Mouse (Mus musculus) CH12.LX (cell line): Measurements from ENCODE around the gene Grap2. TPM values are rescaled to one million over a fixed set of nuclear protein-coding genes. Genes with fewer than 3 reads are reported as not detected.

Experiments
- DNase-seq: peaks from one replicate; pipeline ENCODE4 v3.0.0-alpha.2; 2013; ENCODE audit errors: extremely low read depth
- H3K27ac ChIP-seq: 2 replicates; pipeline ENCODE4 v1.5.1; 2012; ENCODE audit warnings: low read depth, mild to moderate bottlenecking, control low read depth, moderate library complexity; ENCODE audit not compliant: insufficient read depth
- H3K27me3 ChIP-seq: replicated peaks from 2 replicates; pipeline ENCODE3; 2012; ENCODE audit warnings: inconsistent platforms
- H3K36me3 ChIP-seq, 2 experiments: replicated peaks in 1 of 2; 2 replicates each; pipeline versions ENCODE3 to v1.6.1; 2012; ENCODE audit warnings: inconsistent platforms in 1 of 2, low read length in 1 of 2, mild to moderate bottlenecking in 1 of 2, mixed read lengths in 1 of 2, moderate library complexity in 1 of 2; ENCODE audit not compliant: control insufficient read depth in 1 of 2, insufficient read depth in 1 of 2
- H3K4me1 ChIP-seq, 2 experiments: 2 replicates each; pipeline ENCODE4 v1.6.1; 2012; ENCODE audit warnings: inconsistent platforms in 1 of 2, moderate library complexity in 1 of 2; ENCODE audit not compliant: insufficient read depth in 2 of 2, control insufficient read depth in 1 of 2
- H3K4me2 ChIP-seq: 2 replicates; pipeline ENCODE4 v1.6.1; 2012; ENCODE audit warnings: low read depth, mild to moderate bottlenecking, control low read depth; ENCODE audit not compliant: poor library complexity, insufficient read depth, severe bottlenecking
- H3K4me3 ChIP-seq, 3 experiments: fragments of 150-350 bp in 1 of 3; sonication (generic) in 1 of 3; replicated peaks in 1 of 3; 2 replicates each; pipeline versions ENCODE3 to v1.5.1; 2011 to 2012; ENCODE audit warnings: low read depth in 2 of 3, low read length in 2 of 3, mild to moderate bottlenecking in 2 of 3, moderate library complexity in 2 of 3, control low read depth in 1 of 3, improper control_type of control experiment in 1 of 3, inconsistent platforms in 1 of 3, mixed read lengths in 1 of 3; ENCODE audit not compliant: poor library complexity in 1 of 3
- H3K79me2 ChIP-seq: replicated peaks from 2 replicates; pipeline ENCODE4 v1.6.1; 2012; ENCODE audit warnings: mild to moderate bottlenecking, moderate library complexity; ENCODE audit not compliant: control insufficient read depth, poor library complexity, insufficient read depth, severe bottlenecking; ENCODE audit errors: extremely low read depth
- H3K9ac ChIP-seq: 2 replicates; pipeline ENCODE4 v1.6.1; 2012; ENCODE audit warnings: low read depth, mild to moderate bottlenecking, control low read depth, moderate library complexity; ENCODE audit not compliant: insufficient read depth
- H3K9me3 ChIP-seq: replicated peaks from 2 replicates; pipeline ENCODE3; 2012; ENCODE audit warnings: low read length, inconsistent platforms, mixed read lengths
- BHLHE40 ChIP-seq: IDR thresholded peaks from 2 replicates; pipeline ENCODE4 v1.6.1; 2011; ENCODE audit warnings: mild to moderate bottlenecking, low read depth, low read length, improper control_type of control experiment
- CHD1 ChIP-seq: IDR thresholded peaks from 2 replicates; pipeline ENCODE4 v1.6.1; 2012; ENCODE audit warnings: low read depth, low read length, improper control_type of control experiment, inconsistent platforms
- CTCF ChIP-seq, 2 experiments: IDR thresholded peaks in 1 of 2; conservative IDR thresholded peaks in 1 of 2; 2 replicates each; pipeline ENCODE4 v1.5.1; 2011 to 2012; ENCODE audit warnings: low read depth in 2 of 2, low read length in 2 of 2, improper control_type of control experiment in 1 of 2, inconsistent platforms in 1 of 2, mild to moderate bottlenecking in 1 of 2, moderate library complexity in 1 of 2
- E2F4 ChIP-seq: IDR thresholded peaks from 2 replicates; pipeline ENCODE4 v1.6.1; 2011; ENCODE audit warnings: low read depth, low read length, improper control_type of control experiment; ENCODE audit not compliant: insufficient replicate concordance
- EP300 ChIP-seq: IDR thresholded peaks from 2 replicates; pipeline ENCODE4 v1.6.1; 2011; ENCODE audit warnings: low read length, improper control_type of control experiment
- ETS1 ChIP-seq: conservative IDR thresholded peaks from 2 replicates; pipeline ENCODE4 v1.6.1; 2012; ENCODE audit warnings: low read depth, mild to moderate bottlenecking, inconsistent platforms, low read length, improper control_type of control experiment, moderate library complexity
- HCFC1 ChIP-seq: IDR thresholded peaks from 2 replicates; pipeline ENCODE4 v1.6.1; 2012; ENCODE audit warnings: low read depth, mild to moderate bottlenecking, inconsistent platforms, low read length, improper control_type of control experiment
- JUN ChIP-seq: IDR thresholded peaks from 2 replicates; pipeline ENCODE4 v1.6.1; 2011; ENCODE audit warnings: low read depth, mild to moderate bottlenecking, low read length, improper control_type of control experiment, moderate library complexity; ENCODE audit not compliant: insufficient read depth
- JUND ChIP-seq: conservative IDR thresholded peaks from 2 replicates; pipeline ENCODE4 v1.6.1; 2011; ENCODE audit warnings: low read depth, low read length, improper control_type of control experiment
- MAZ ChIP-seq: IDR thresholded peaks from 2 replicates; pipeline ENCODE4 v1.6.1; 2012; ENCODE audit warnings: low read depth, mild to moderate bottlenecking, inconsistent platforms, low read length, improper control_type of control experiment, moderate library complexity
- MEF2A ChIP-seq: IDR thresholded peaks from 2 replicates; pipeline ENCODE4 v1.6.1; 2014; ENCODE audit warnings: low read depth, mild to moderate bottlenecking, inconsistent platforms, low read length, improper control_type of control experiment, borderline replicate concordance
- MXI1 ChIP-seq: IDR thresholded peaks from 2 replicates; pipeline ENCODE4 v1.6.1; 2011; ENCODE audit warnings: mild to moderate bottlenecking, low read depth, low read length, improper control_type of control experiment
- MYC ChIP-seq: IDR thresholded peaks from 2 replicates; pipeline ENCODE4 v1.6.1; 2011; ENCODE audit warnings: low read depth, mild to moderate bottlenecking, improper control_type of control experiment, low read length
- NELFE ChIP-seq: IDR thresholded peaks from 2 replicates; pipeline ENCODE4 v1.6.1; 2011; ENCODE audit warnings: low read depth, low read length, improper control_type of control experiment
- NRF1 ChIP-seq: IDR thresholded peaks from 2 replicates; pipeline ENCODE4 v1.6.1; 2014; ENCODE audit warnings: low read depth, mild to moderate bottlenecking, inconsistent platforms, low read length, improper control_type of control experiment, moderate library complexity
- PAX5 ChIP-seq: IDR thresholded peaks from 2 replicates; pipeline ENCODE4 v1.6.1; 2012; ENCODE audit warnings: low read length, inconsistent platforms, mixed read lengths
- POLR2A ChIP-seq: IDR thresholded peaks from 2 replicates; pipeline ENCODE4 v1.6.1; 2011; ENCODE audit warnings: low read depth, mild to moderate bottlenecking, improper control_type of control experiment, low read length
- RAD21 ChIP-seq: IDR thresholded peaks from 2 replicates; pipeline ENCODE4 v1.6.1; 2011; ENCODE audit warnings: low read depth, mild to moderate bottlenecking, low read length, improper control_type of control experiment, moderate library complexity
- RCOR1 ChIP-seq: conservative IDR thresholded peaks from 2 replicates; pipeline ENCODE4 v1.6.1; 2012; ENCODE audit warnings: low read depth, mild to moderate bottlenecking, inconsistent platforms, low read length, improper control_type of control experiment
- SIN3A ChIP-seq: IDR thresholded peaks from 2 replicates; pipeline ENCODE4 v1.6.1; 2012; ENCODE audit warnings: low read length, improper control_type of control experiment, inconsistent platforms
- SMC3 ChIP-seq: IDR thresholded peaks from 2 replicates; pipeline ENCODE4 v1.6.1; 2011; ENCODE audit warnings: low read depth, low read length, improper control_type of control experiment
- TBP ChIP-seq: conservative IDR thresholded peaks from 2 replicates; pipeline ENCODE4 v1.6.1; 2011; ENCODE audit warnings: low read depth, low read length, improper control_type of control experiment
- TCF12 ChIP-seq: IDR thresholded peaks from 2 replicates; pipeline ENCODE4 v1.6.1; 2014; ENCODE audit warnings: low read depth, mild to moderate bottlenecking, inconsistent platforms, low read length, improper control_type of control experiment
- UBTF ChIP-seq: IDR thresholded peaks from 2 replicates; pipeline ENCODE4 v1.6.1; 2012; ENCODE audit warnings: low read depth, mild to moderate bottlenecking, inconsistent platforms, low read length, improper control_type of control experiment, moderate library complexity
- USF1 ChIP-seq: IDR thresholded peaks from 2 replicates; pipeline ENCODE4 v1.6.1; 2014; ENCODE audit warnings: low read depth, mild to moderate bottlenecking, inconsistent platforms, low read length, improper control_type of control experiment
- USF2 ChIP-seq: conservative IDR thresholded peaks from 2 replicates; pipeline ENCODE4 v1.6.1; 2011; ENCODE audit warnings: low read depth, low read length, improper control_type of control experiment
- ZC3H11A ChIP-seq: IDR thresholded peaks from 2 replicates; pipeline ENCODE4 v1.6.1; 2012; ENCODE audit warnings: low read depth, mild to moderate bottlenecking, inconsistent platforms, low read length, improper control_type of control experiment
- ZMIZ1 ChIP-seq: IDR thresholded peaks from 2 replicates; pipeline ENCODE4 v1.6.1; 2012; ENCODE audit warnings: low read depth, mild to moderate bottlenecking, inconsistent platforms, low read length, improper control_type of control experiment
- ZNF384 ChIP-seq: IDR thresholded peaks from 2 replicates; pipeline ENCODE4 v1.6.1; 2012; ENCODE audit warnings: low read depth, low read length, improper control_type of control experiment, inconsistent platforms
- dilution Hi-C: fragments of 300-500 bp; cut with MboI; formaldehyde crosslinking; loops from 2 replicates; pipeline ENCODE4 v1.14.3; 2020; ENCODE audit warnings: low sequenced_read_pairs; ENCODE audit not compliant: extremely low pct_unique_long_range_greater_than_20kb, extremely low pct_ligation_motif_present
- in situ Hi-C: fragments of 300-500 bp; cut with MboI; formaldehyde crosslinking; loops from 3 replicates; pipeline ENCODE4 v1.14.3; 2019; ENCODE audit warnings: low sequenced_read_pairs, low pct_ligation_motif_present, low pct_unique_long_range_greater_than_20kb, mixed read lengths
- polyA plus RNA-seq: library from polyadenylated mRNA; unstranded; fragments of >175 nt; gene quantifications from 2 replicates; pipeline ENCODE4 v1.2.1, GENCODE M21; 2012; ENCODE audit warnings: low read depth; ENCODE audit not compliant: insufficient read length
- total RNA-seq, 2 experiments: library from RNA; depleted of rRNA; stranded (reverse); fragments of 300-350 nt in 1 of 2; fragments of >200 nt in 1 of 2; gene quantifications; 2 replicates each; pipeline ENCODE4 v1.2.3; 2012 to 2014

The Grap2 gene
- total and polyA plus RNA-seq, 3 experiments, result 1.5 to 6.2 (median 5.0) TPM

DNA sequence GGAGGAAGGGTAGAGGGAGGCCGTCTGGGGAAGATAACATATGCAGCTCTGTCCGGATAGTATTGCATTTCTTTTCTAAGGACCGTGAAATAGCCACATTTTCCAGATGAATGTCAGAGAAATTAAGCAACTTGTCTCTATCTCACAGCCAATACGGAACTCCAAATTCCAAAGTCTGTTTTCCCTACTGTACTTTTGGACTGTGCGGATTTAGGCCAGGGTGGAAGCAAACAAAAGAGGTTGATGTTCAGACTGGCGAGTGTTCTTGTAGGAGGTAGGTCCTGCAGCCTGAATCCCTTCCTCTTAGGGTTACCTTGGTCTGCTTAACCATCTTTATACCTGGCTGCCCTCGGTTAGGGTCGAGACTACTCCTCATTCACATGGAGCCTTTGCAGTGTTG, 109.9 kb downstream of the Grap2 start:
- no peaks in the 10 kb centered on the region for H3K27me3 ChIP-seq

DNA sequence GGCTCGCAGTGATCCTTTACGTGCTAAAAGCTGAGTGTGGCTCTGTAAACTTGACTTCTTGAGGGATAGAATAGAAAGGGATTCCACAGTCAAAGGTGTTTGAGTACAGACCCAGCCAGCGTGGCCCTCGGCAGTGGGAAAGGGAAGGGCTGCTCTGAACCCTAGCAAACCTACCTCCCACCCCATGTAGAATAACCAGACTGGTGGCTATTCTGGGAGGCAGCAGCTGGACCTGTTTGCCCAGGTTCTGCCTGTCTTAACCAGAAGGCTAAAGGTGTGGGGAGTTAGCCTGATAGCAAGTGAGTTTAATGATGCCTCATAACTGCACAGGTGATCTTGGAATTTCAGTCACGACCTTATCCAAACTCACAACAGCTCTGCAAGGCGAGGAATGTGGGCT, 110.8 kb downstream of the Grap2 start:
- Histone ChIP-seq H3K4me1 (peaks cover 20 to 71% of the 10 kb centered on the region in 2 experiments), H3K9me3 (no peaks in the 10 kb centered on the region), H3K4me2 (no peak overlapping the region), H3K79me2 (no peaks in the 10 kb centered on the region), H3K4me3 (no peak overlapping the region), H3K27me3 (no peaks in the 10 kb centered on the region), H3K9ac (no peak overlapping the region), H3K27ac (no peak overlapping the region), H3K36me3 (no peaks in the 10 kb centered on the region)
- dilution Hi-C loops, result no loop called here
- TF ChIP-seq ZMIZ1 (no peak), JUN (no peak), CTCF (conservative IDR thresholded peaks at IDR 0.05 in 1 of 2, IDR thresholded peaks at IDR 0.05 in 1 of 2; ENCODE audit: low read depth in 2 of 2, low read length in 2 of 2) (no peak), TCF12 (no peak), USF1 (no peak), RCOR1 (no peak), HCFC1 (no peak), UBTF (no peak), MAZ (no peak), NRF1 (no peak), ZC3H11A (no peak), PAX5 (no peak), E2F4 (no peak), BHLHE40 (no peak), SIN3A (no peak), NELFE (no peak), RAD21 (no peak)
- in situ Hi-C loops, result loop anchor here (5.0 kb wide), 1 partner anchor 46 kb away; no protein-coding TSS in a partner anchor
- no peak for DNase-seq

More for the DNA sequence above, 109.9 kb downstream of the Grap2 start:
- DNase-seq, result no peak
- Histone ChIP-seq H3K4me2 (no peak overlapping the region), H3K27ac (no peak overlapping the region), H3K36me3 (no peaks in the 10 kb centered on the region), H3K4me3 (no peak overlapping the region), H3K4me1 (peaks cover 22 to 79% of the 10 kb centered on the region in 2 experiments), H3K9me3 (no peaks in the 10 kb centered on the region), H3K79me2 (no peaks in the 10 kb centered on the region)
- dilution Hi-C loops, result no loop called here
- no peak for TF ChIP-seq MAZ
- no peak for TF ChIP-seq MEF2A
- no peak for TF ChIP-seq SMC3
- TF ChIP-seq JUND, result no peak
- no peak for TF ChIP-seq EP300
- no peak for TF ChIP-seq USF1
- no peak for TF ChIP-seq HCFC1
- no peak for TF ChIP-seq NRF1
- TF ChIP-seq USF2, result no peak
- TF ChIP-seq MXI1, result no peak
- no peak for TF ChIP-seq ETS1
- no peak for TF ChIP-seq TCF12
- TF ChIP-seq CHD1, result no peak
- no peak for TF ChIP-seq TBP
- no peak for TF ChIP-seq POLR2A
- TF ChIP-seq E2F4, result no peak
- TF ChIP-seq ZNF384, result no peak
- no peak for TF ChIP-seq MYC
- TF ChIP-seq, all 38 proteins: peak for 0
- no peak overlapping the region for H3K9ac ChIP-seq
- in situ Hi-C loops, result loop anchor here (5.0 kb wide), 1 partner anchor 45 kb away; no protein-coding TSS in a partner anchor
